Mouse (Mus musculus) MEL (cell line): ENCODE results near the gene Vps26a. TPM values are rescaled to one million over a fixed set of nuclear protein-coding genes. Genes with fewer than 3 reads are reported as not detected.
A peak's percentile ranks its signal among the peaks of the same experiment; 100 is the strongest.

Experiments
- DNase-seq: peaks from one replicate; pipeline ENCODE4 v3.0.0; 2011; ENCODE audit warnings: low read depth, low spot score
- H3K27ac ChIP-seq: 2 replicates; pipeline ENCODE4 v1.5.1; 2012; ENCODE audit warnings: low read depth, mild to moderate bottlenecking, control low read depth, low read length, moderate library complexity; ENCODE audit not compliant: control insufficient read depth
- H3K27me3 ChIP-seq, 2 experiments: fragments of 150-350 bp in 1 of 2; sonication (generic) in 1 of 2; 2 replicates each; pipeline ENCODE4 v1.6.1; 2012; ENCODE audit warnings: low read length in 2 of 2, mild to moderate bottlenecking in 2 of 2, improper control_type of control experiment in 1 of 2, moderate library complexity in 1 of 2; ENCODE audit not compliant: insufficient read depth in 2 of 2, control insufficient read depth in 1 of 2
- H3K36me3 ChIP-seq, 2 experiments: 2 replicates each; pipeline ENCODE4 v1.6.1; 2012 to 2014; ENCODE audit warnings: low read length in 2 of 2, improper control_type of control experiment in 1 of 2, inconsistent platforms in 1 of 2, mild to moderate bottlenecking in 1 of 2; ENCODE audit not compliant: insufficient read depth in 2 of 2, control insufficient read depth in 1 of 2
- H3K4me1 ChIP-seq, 2 experiments: fragments of 150-350 bp in 1 of 2; sonication (generic) in 1 of 2; 2 replicates each; pipeline ENCODE4 v1.6.1; 2012; ENCODE audit warnings: low read length in 2 of 2, improper control_type of control experiment in 1 of 2, mild to moderate bottlenecking in 1 of 2; ENCODE audit not compliant: insufficient read depth in 2 of 2, control insufficient read depth in 1 of 2
- H3K4me3 ChIP-seq, 2 experiments: fragments of 150-350 bp in 1 of 2; sonication (generic) in 1 of 2; 2 replicates each; pipeline ENCODE4 v1.5.1; 2012; ENCODE audit warnings: low read depth in 2 of 2, low read length in 2 of 2, mild to moderate bottlenecking in 2 of 2, moderate library complexity in 2 of 2, control low read depth in 1 of 2, improper control_type of control experiment in 1 of 2; ENCODE audit not compliant: control insufficient read depth in 1 of 2, insufficient read depth in 1 of 2
- H3K79me2 ChIP-seq: 2 replicates; pipeline ENCODE4 v1.6.1; 2012; ENCODE audit warnings: mild to moderate bottlenecking, low read length, moderate library complexity; ENCODE audit not compliant: control insufficient read depth, poor library complexity, insufficient read depth
- H3K9ac ChIP-seq: 2 replicates; pipeline ENCODE4 v1.6.1; 2012; ENCODE audit warnings: low read depth, mild to moderate bottlenecking, control low read depth, low read length, moderate library complexity; ENCODE audit not compliant: control insufficient read depth, poor library complexity, severe bottlenecking
- H3K9me3 ChIP-seq: fragments of 150-350 bp; sonication (generic); replicated peaks from 2 replicates; pipeline ENCODE4 v1.6.1; 2012; ENCODE audit warnings: mild to moderate bottlenecking, low read length, improper control_type of control experiment, moderate library complexity; ENCODE audit not compliant: insufficient read depth
- BHLHE40 ChIP-seq: IDR thresholded peaks from 2 replicates; pipeline ENCODE4 v1.6.1; 2012; ENCODE audit warnings: low read depth, mild to moderate bottlenecking, inconsistent platforms, low read length, improper control_type of control experiment, borderline replicate concordance
- CHD1 ChIP-seq: IDR thresholded peaks from 2 replicates; pipeline ENCODE4 v1.6.1; 2012; ENCODE audit warnings: low read depth, mild to moderate bottlenecking, inconsistent platforms, low read length, improper control_type of control experiment
- CHD2 ChIP-seq: IDR thresholded peaks from 2 replicates; pipeline ENCODE4 v1.6.1; 2011; ENCODE audit warnings: low read length, improper control_type of control experiment
- CTCF ChIP-seq, 3 experiments: IDR thresholded peaks in 2 of 3; conservative IDR thresholded peaks in 1 of 3; 2 replicates each; pipeline ENCODE4 v1.5.1; 2011 to 2012; ENCODE audit warnings: low read length in 3 of 3, low read depth in 2 of 3, mild to moderate bottlenecking in 2 of 3, improper control_type of control experiment in 1 of 3, inconsistent platforms in 1 of 3, mixed read lengths in 1 of 3, moderate library complexity in 1 of 3; ENCODE audit not compliant: control insufficient read depth in 1 of 3, insufficient read depth in 1 of 3, poor library complexity in 1 of 3, severe bottlenecking in 1 of 3
- E2F4 ChIP-seq: IDR thresholded peaks from 2 replicates; pipeline ENCODE4 v1.6.1; 2011; ENCODE audit warnings: low read depth, low read length, improper control_type of control experiment, borderline replicate concordance
- ELF1 ChIP-seq: IDR thresholded peaks from 2 replicates; pipeline ENCODE4 v1.6.1; 2014; ENCODE audit warnings: low read depth, mild to moderate bottlenecking, inconsistent platforms, low read length, improper control_type of control experiment, moderate library complexity
- EP300 ChIP-seq, 2 experiments: IDR thresholded peaks; 2 replicates each; pipeline ENCODE4 v1.6.1; 2011; ENCODE audit warnings: improper control_type of control experiment in 2 of 2, low read length in 2 of 2, low read depth in 1 of 2, mild to moderate bottlenecking in 1 of 2
- GABPA ChIP-seq: IDR thresholded peaks from 2 replicates; pipeline ENCODE4 v1.6.1; 2012; ENCODE audit warnings: low read depth, mild to moderate bottlenecking, inconsistent platforms, low read length, improper control_type of control experiment, moderate library complexity
- GATA1 ChIP-seq: IDR thresholded peaks from 2 replicates; pipeline ENCODE4 v1.6.1; 2011; ENCODE audit warnings: low read depth, low read length, improper control_type of control experiment
- HCFC1 ChIP-seq: IDR thresholded peaks from 2 replicates; pipeline ENCODE4 v1.6.1; 2012; ENCODE audit warnings: low read depth, mild to moderate bottlenecking, inconsistent platforms, low read length, improper control_type of control experiment, moderate library complexity
- JUND ChIP-seq: IDR thresholded peaks from 2 replicates; pipeline ENCODE4 v1.6.1; 2011; ENCODE audit warnings: low read depth, mild to moderate bottlenecking, improper control_type of control experiment, low read length
- KAT2A ChIP-seq: conservative IDR thresholded peaks from 2 replicates; pipeline ENCODE4 v1.6.1; 2012; ENCODE audit warnings: low read depth, low read length, improper control_type of control experiment, inconsistent platforms
- MAFK ChIP-seq: IDR thresholded peaks from 2 replicates; pipeline ENCODE4 v1.6.1; 2011; ENCODE audit warnings: low read depth, mild to moderate bottlenecking, low read length, improper control_type of control experiment, borderline replicate concordance
- MAX ChIP-seq: IDR thresholded peaks from 2 replicates; pipeline ENCODE4 v1.6.1; 2011; ENCODE audit warnings: low read length, improper control_type of control experiment
- MAZ ChIP-seq: IDR thresholded peaks from 2 replicates; pipeline ENCODE4 v1.6.1; 2012; ENCODE audit warnings: low read depth, mild to moderate bottlenecking, inconsistent platforms, low read length, improper control_type of control experiment
- MEF2A ChIP-seq: IDR thresholded peaks from 2 replicates; pipeline ENCODE4 v1.6.1; 2014; ENCODE audit warnings: low read depth, mild to moderate bottlenecking, inconsistent platforms, low read length, improper control_type of control experiment; ENCODE audit not compliant: poor library complexity, insufficient replicate concordance, severe bottlenecking; ENCODE audit errors: extremely low read depth
- MYB ChIP-seq: IDR thresholded peaks from 2 replicates; pipeline ENCODE4 v1.6.1; 2011; ENCODE audit warnings: mild to moderate bottlenecking, low read depth, low read length, improper control_type of control experiment
- MYC ChIP-seq: IDR thresholded peaks from 2 replicates; pipeline ENCODE4 v1.6.1; 2011; ENCODE audit warnings: low read depth, mild to moderate bottlenecking, low read length, improper control_type of control experiment, moderate library complexity
- NELFE ChIP-seq: IDR thresholded peaks from 2 replicates; pipeline ENCODE4 v1.6.1; 2011; ENCODE audit warnings: low read depth, low read length, improper control_type of control experiment
- NRF1 ChIP-seq: IDR thresholded peaks from 2 replicates; pipeline ENCODE4 v1.6.1; 2014; ENCODE audit warnings: low read depth, mild to moderate bottlenecking, inconsistent platforms, low read length, improper control_type of control experiment, moderate library complexity; ENCODE audit not compliant: poor library complexity, insufficient read depth, severe bottlenecking
- POLR2A ChIP-seq, 2 experiments: IDR thresholded peaks; 2 replicates each; pipeline ENCODE4 v1.6.1; 2011 to 2012; ENCODE audit warnings: low read length in 2 of 2, mild to moderate bottlenecking in 2 of 2, control low read depth in 1 of 2, improper control_type of control experiment in 1 of 2, low read depth in 1 of 2, moderate library complexity in 1 of 2; ENCODE audit not compliant: control insufficient read depth in 1 of 2, insufficient read depth in 1 of 2, poor library complexity in 1 of 2
- POLR2AphosphoS2 ChIP-seq: IDR thresholded peaks from 2 replicates; pipeline ENCODE4 v1.6.1; 2011; ENCODE audit warnings: low read length, improper control_type of control experiment
- POLR2AphosphoS5 ChIP-seq: IDR thresholded peaks from 2 replicates; pipeline ENCODE4 v1.6.1; 2012; ENCODE audit warnings: low read depth, borderline replicate concordance, mild to moderate bottlenecking, inconsistent platforms, low read length, moderate library complexity, mixed read lengths
- RAD21 ChIP-seq: IDR thresholded peaks from 2 replicates; pipeline ENCODE4 v1.6.1; 2011; ENCODE audit warnings: mild to moderate bottlenecking, low read depth, low read length, improper control_type of control experiment
- RCOR1 ChIP-seq: IDR thresholded peaks from 2 replicates; pipeline ENCODE4 v1.6.1; 2012; ENCODE audit warnings: low read depth, mild to moderate bottlenecking, inconsistent platforms, low read length, improper control_type of control experiment
- SIN3A ChIP-seq: IDR thresholded peaks from 2 replicates; pipeline ENCODE4 v1.6.1; 2012; ENCODE audit warnings: low read length, improper control_type of control experiment, inconsistent platforms
- SMC3 ChIP-seq: IDR thresholded peaks from 2 replicates; pipeline ENCODE4 v1.6.1; 2011; ENCODE audit warnings: low read depth, low read length, improper control_type of control experiment
- TAL1 ChIP-seq: IDR thresholded peaks from 2 replicates; pipeline ENCODE4 v1.6.1; 2012; ENCODE audit warnings: mild to moderate bottlenecking, inconsistent platforms, low read length, moderate library complexity, mixed read lengths
- TBP ChIP-seq: IDR thresholded peaks from 2 replicates; pipeline ENCODE4 v1.8.0; 2011; ENCODE audit warnings: low read depth, low read length, improper control_type of control experiment
- TCF12 ChIP-seq: IDR thresholded peaks from 2 replicates; pipeline ENCODE4 v1.6.1; 2014; ENCODE audit warnings: low read depth, mild to moderate bottlenecking, inconsistent platforms, low read length, improper control_type of control experiment, moderate library complexity
- UBTF ChIP-seq: IDR thresholded peaks from 2 replicates; pipeline ENCODE4 v1.6.1; 2012; ENCODE audit warnings: low read depth, mild to moderate bottlenecking, inconsistent platforms, low read length, improper control_type of control experiment, moderate library complexity, borderline replicate concordance; ENCODE audit not compliant: insufficient read depth
- USF1 ChIP-seq: IDR thresholded peaks from 2 replicates; pipeline ENCODE4 v1.6.1; 2014; ENCODE audit warnings: low read depth, mild to moderate bottlenecking, inconsistent platforms, low read length, improper control_type of control experiment, moderate library complexity
- USF2 ChIP-seq, 2 experiments: IDR thresholded peaks; 2 replicates each; pipeline ENCODE4 v1.6.1; 2011 to 2012; ENCODE audit warnings: improper control_type of control experiment in 2 of 2, low read length in 2 of 2, borderline replicate concordance in 1 of 2, inconsistent platforms in 1 of 2, low read depth in 1 of 2, mild to moderate bottlenecking in 1 of 2; ENCODE audit not compliant: insufficient read depth in 1 of 2
- ZC3H11A ChIP-seq: IDR thresholded peaks from 2 replicates; pipeline ENCODE4 v1.6.1; 2012; ENCODE audit warnings: low read depth, mild to moderate bottlenecking, inconsistent platforms, low read length, improper control_type of control experiment
- ZKSCAN1 ChIP-seq: IDR thresholded peaks from 2 replicates; pipeline ENCODE4 v1.6.1; 2012; ENCODE audit warnings: low read depth, mild to moderate bottlenecking, inconsistent platforms, low read length, improper control_type of control experiment, moderate library complexity
- ZMIZ1 ChIP-seq: IDR thresholded peaks from 2 replicates; pipeline ENCODE4 v1.6.1; 2012; ENCODE audit warnings: low read depth, mild to moderate bottlenecking, inconsistent platforms, low read length, improper control_type of control experiment, moderate library complexity
- ZNF384 ChIP-seq: IDR thresholded peaks from 2 replicates; pipeline ENCODE4 v1.6.1; 2012; ENCODE audit warnings: low read depth, mild to moderate bottlenecking, inconsistent platforms, low read length, improper control_type of control experiment
- polyA plus RNA-seq, 2 experiments: library from polyadenylated mRNA; stranded (reverse) in 1 of 2; unstranded in 1 of 2; fragments of >175 nt in 1 of 2; fragments of >200 nt in 1 of 2; gene quantifications; 2 replicates each; pipeline versions ENCODE4 v1.2.1 to v1.2.4; 2012; ENCODE audit warnings: low replicate concordance in 2 of 2, low read depth in 1 of 2; ENCODE audit not compliant: insufficient read length in 2 of 2, insufficient read depth in 1 of 2, missing spikeins in 1 of 2
- total RNA-seq: library from RNA; depleted of rRNA; stranded (reverse); fragments of 300-350 nt; gene quantifications from 2 replicates; pipeline ENCODE4 v1.2.3, GENCODE M21; 2012

Gene Vps26a
- total and polyA plus RNA-seq, 3 experiments: 34.2 to 64.1 TPM; not detected in 1

DNA sequence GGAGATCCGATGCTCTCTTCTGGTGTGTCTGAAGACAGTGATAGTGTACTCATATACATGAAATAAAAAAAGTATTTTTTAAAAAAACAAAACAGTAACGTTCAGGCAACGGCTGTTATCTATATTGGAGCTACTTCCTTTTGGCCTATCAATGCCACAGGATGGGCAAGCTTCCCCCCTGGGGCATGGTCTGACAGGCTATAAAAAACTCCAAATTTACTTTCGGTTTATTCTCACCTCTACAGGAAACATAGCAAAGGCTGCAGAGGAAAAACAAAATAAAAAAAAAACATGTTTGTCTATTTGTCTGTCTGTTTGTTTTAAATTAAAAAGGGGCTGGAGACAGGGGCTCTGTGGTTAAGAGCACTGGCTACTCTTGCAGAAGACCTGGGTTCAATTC is 16.7 kb upstream of the Vps26a start:
- Histone ChIP-seq H3K4me1 (peaks cover 13 to 43% of the 10 kb centered on the region in 2 experiments), H3K79me2 (peaks cover 56% of the 10 kb centered on the region), H3K27ac (peak overlapping the region; percentile 94), H3K36me3 (peaks cover 3 to 49% of the 10 kb centered on the region in 2 experiments; a peak in 3 of 4 replicates), H3K4me3 (peak overlapping the region; percentile 48 to 72), H3K9me3 (no peaks in the 10 kb centered on the region), H3K27me3 (no peaks in the 10 kb centered on the region), H3K9ac (peak overlapping the region; percentile 63)
- peak; percentile 86 for DNase-seq
- TF ChIP-seq BHLHE40 (peak; percentile 65; the same call in 1 of the 2 replicates), GATA1 (peak; percentile 96), RAD21 (no peak; the same call in 1 of the 2 replicates), POLR2AphosphoS2 (peak; percentile 38; the same call in 1 of the 2 replicates), TAL1 (peak; percentile 78), E2F4 (no peak), MAZ (peak; percentile 60; the same call in 1 of the 2 replicates), HCFC1 (peak; percentile 53; the same call in 1 of the 2 replicates), MAFK (peak; percentile 44; the same call in 1 of the 2 replicates), MAX (peak; percentile 71), TCF12 (peak; percentile 94), POLR2AphosphoS5 (no peak), MYC (peak; percentile 76), EP300 (IDR thresholded peaks at IDR 0.05; ENCODE audit: low read depth in 1 of 2, low read length in 2 of 2) (peak; percentile 96 to 97), SMC3 (no peak), ZNF384 (peak; percentile 92), JUND (peak; percentile 30; the same call in 1 of the 2 replicates), RCOR1 (peak; percentile 87), CHD2 (no peak), CTCF (IDR thresholded peaks at IDR 0.05 in 2 of 3, conservative IDR thresholded peaks at IDR 0.05 in 1 of 3; ENCODE audit: control insufficient read depth in 1 of 3, insufficient read depth in 1 of 3, low read depth in 2 of 3, low read length in 3 of 3, poor library complexity in 1 of 3, severe bottlenecking in 1 of 3) (no peak), GABPA (no peak), UBTF (no peak), KAT2A (no peak), NRF1 (no peak), SIN3A (peak; percentile 93), ZMIZ1 (no peak), USF1 (no peak), TBP (peak; percentile 64; the same call in 1 of the 2 replicates), MYB (peak; percentile 97), ZKSCAN1 (no peak), NELFE (peak; percentile 27; the same call in 1 of the 2 replicates), POLR2A (IDR thresholded peaks at IDR 0.05; ENCODE audit: control insufficient read depth in 1 of 2, insufficient read depth in 1 of 2, low read depth in 1 of 2, low read length in 2 of 2, poor library complexity in 1 of 2) (peak in 1 of 2 experiments; percentile 35; a peak in 2 of 4 replicates), ZC3H11A (no peak; the same call in 1 of the 2 replicates), ELF1 (no peak), USF2 (IDR thresholded peaks at IDR 0.05; ENCODE audit: borderline replicate concordance in 1 of 2, insufficient read depth in 1 of 2, low read depth in 1 of 2, low read length in 2 of 2) (no peak), MEF2A (peak; percentile 80; the same call in 1 of the 2 replicates), CHD1 (peak; percentile 93; the same call in 1 of the 2 replicates)
